Mouse (Mus musculus) testis, adult 2 months (tissue): ENCODE measurements around the gene Gm28635.

Source experiments
- CTCF ChIP-seq: fragments of 200-500 bp; IDR thresholded peaks from 2 replicates; pipeline ENCODE4 v1.5.1; 2012; ENCODE audit warnings: low read depth, mild to moderate bottlenecking, inconsistent platforms, low read length, moderate library complexity; ENCODE audit not compliant: control insufficient read depth, insufficient read depth, insufficient replicate concordance
- POLR2A ChIP-seq: fragments of 200-500 bp; IDR thresholded peaks from 2 replicates; pipeline ENCODE4 v1.6.1; 2012; ENCODE audit warnings: low read depth, mild to moderate bottlenecking, inconsistent platforms, low read length, moderate library complexity; ENCODE audit not compliant: control insufficient read depth

GRCm38 (mm10) chr2:84720718-84721117, 42.9 kb upstream of the Gm28635 start:
- no peak for TF ChIP-seq POLR2A
- no peak for TF ChIP-seq CTCF
